Mouse (Mus musculus): ENCODE data around the gene Hoxb3.

DNA sequence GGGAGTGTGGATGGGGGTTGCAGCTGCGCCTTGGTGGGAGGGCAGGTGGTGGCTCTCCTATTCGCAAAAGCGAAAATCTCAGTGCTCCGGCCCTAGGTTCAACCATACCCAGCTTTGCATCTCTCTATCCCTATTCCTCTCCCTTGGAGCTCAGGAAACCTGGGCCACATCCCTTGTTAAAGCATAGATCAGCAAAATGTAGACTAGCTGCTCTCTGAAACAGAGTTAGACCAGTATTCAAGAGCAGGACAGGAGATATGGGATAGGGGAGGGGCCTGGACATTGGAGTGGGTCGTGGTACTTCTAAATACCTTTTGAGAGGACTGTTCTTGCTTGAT, 7.8 kb upstream of the Hoxb3 start:
- TF ChIP-seq CTCF (IDR thresholded peaks at IDR 0.05; ENCODE audit: control insufficient read depth, insufficient read depth, insufficient replicate concordance, low read depth, low read length) (no peak), POLR2A (IDR thresholded peaks at IDR 0.05; ENCODE audit: control insufficient read depth, low read depth, low read length) (no peak)
